Mouse (Mus musculus): ENCODE measurements around the gene 9130023H24Rik.

DNA sequence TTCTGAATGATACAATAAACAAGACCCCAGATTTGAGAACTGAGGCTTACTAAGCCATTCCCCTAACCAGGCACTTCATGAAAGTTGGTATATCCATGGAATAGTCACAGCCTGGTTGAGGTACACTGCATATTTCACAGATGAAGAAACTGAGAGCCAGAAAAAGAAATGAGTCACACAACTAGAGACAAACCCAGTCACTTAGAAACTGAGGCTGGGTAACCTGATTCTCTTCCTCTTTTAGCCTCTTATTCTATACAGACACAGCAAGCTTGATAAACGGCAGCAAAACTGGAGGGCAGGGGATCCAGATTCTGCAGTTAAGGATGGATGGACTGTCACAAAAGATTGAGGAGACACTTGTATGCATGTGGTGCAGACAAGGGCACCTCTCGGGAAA lies 3.0 kb downstream of the 9130023H24Rik start:
- TF ChIP-seq POLR2A (IDR thresholded peaks at IDR 0.05; ENCODE audit: low read depth, low read length): peak; percentile 8; the same call in 1 of the 2 replicates
- TF ChIP-seq CTCF (IDR thresholded peaks at IDR 0.05; ENCODE audit: borderline replicate concordance, insufficient read depth, low read length): no peak
